Mouse (Mus musculus): Measurements from ENCODE around the gene Tmem158. TPM values are rescaled to one million over a fixed set of nuclear protein-coding genes. Genes with fewer than 3 reads are reported as not detected.

Gene Tmem158
- polyA plus RNA-seq (2014; fragmentation: Nextera tagmentation; extraction: Ambion mirVana) = 30.4 and 37.2 TPM in 2 replicates

DNA sequence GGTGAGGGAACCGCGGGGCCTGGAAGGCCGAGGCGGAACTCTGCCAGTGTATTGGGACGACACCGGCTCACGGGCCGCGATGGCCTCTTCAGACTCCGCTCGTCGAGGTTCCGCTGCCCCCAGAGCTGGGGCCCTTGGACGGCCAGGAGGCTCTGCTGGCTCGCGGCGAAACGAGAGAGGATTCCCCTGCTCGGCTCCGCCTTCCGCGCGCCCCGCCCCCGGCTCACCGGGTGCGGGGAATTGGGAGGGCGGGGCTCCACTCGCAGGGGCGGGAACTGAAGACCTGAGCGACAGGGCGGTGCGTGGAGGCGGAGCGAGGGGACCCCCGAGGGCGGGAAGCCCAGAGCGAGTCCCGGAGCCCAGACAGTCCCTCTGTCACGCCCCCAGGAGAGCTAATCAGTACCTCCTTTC lies at the start of gene Tmem158:
Gene Tmem158, minus strand, starts transcription at position 154 of the 411 bp plus-strand sequence.
- peak within 1 kb of the TSS; percentile 78 for H3K4me3 ChIP-seq (ENCODE audit: low read depth, low read length)
- no peaks in the 10 kb centered on the region for H3K4me1 ChIP-seq (ENCODE audit: control insufficient read depth, insufficient read depth, low read length)
- no peaks in the 10 kb centered on the region for H3K9me3 ChIP-seq (ENCODE audit: control insufficient read depth, low read length)
- no peaks in the 10 kb centered on the region for H3K27me3 ChIP-seq (ENCODE audit: control insufficient read depth, insufficient read depth, low read length)
- H3K27ac ChIP-seq (ENCODE audit: low read depth, low read length) = peak within 1 kb of the TSS; percentile 77
- H3K9ac ChIP-seq (replicated peaks; ENCODE audit: low read depth, low read length) = peak within 1 kb of the TSS; percentile 89
- peak within 1 kb of the TSS; percentile 81 for H3K4me2 ChIP-seq (ENCODE audit: low read depth, low read length)
- ATAC-seq (ENCODE audit: low read depth) = peak; percentile 91
- H3K36me3 ChIP-seq (ENCODE audit: control insufficient read depth, insufficient read depth, low read length) = no peaks in the 10 kb centered on the region
- WGBS = under 1% methylated on average over 30 of the region's 40 CpGs

DNA sequence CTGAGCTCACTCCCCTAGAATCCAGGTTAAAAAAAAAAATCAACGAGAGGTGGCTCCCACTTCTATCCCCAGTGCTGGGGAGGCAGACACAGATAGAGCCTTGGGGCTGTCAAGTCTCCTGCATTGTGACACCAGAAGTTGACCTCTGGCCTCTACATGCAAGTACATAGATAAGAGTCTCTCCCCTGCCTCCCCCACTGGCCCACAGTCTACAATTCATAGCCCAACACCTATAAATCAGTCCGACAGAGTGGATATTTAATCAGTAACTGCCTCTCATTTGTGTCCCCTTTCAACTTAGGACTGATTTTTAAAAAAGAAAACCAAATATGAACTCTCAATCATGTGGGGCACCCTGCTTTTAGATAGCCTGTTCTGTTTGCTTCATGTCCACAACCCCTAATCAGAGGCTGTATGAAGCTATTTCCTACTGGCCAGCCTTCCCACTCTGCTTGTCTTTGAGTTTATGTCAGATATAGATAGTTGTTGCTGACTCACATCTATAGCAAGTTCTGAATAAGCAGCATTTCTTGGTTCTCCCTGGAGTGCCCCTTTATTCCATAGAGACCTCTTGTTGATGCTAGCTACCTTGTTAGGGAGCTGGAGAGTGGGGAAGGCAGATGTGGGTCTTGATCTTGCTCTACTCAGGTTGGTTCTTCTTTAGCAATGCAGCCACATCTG lies 49.3 kb upstream of the Tmem158 start:
- no peaks in the 10 kb centered on the region for H3K36me3 ChIP-seq (ENCODE audit: control insufficient read depth, insufficient read depth, low read length)
- no peaks in the 10 kb centered on the region for H3K4me1 ChIP-seq (ENCODE audit: control insufficient read depth, insufficient read depth, low read length)
- WGBS = 85% methylated on average over 2 of the region's 2 CpGs
- H3K27me3 ChIP-seq (ENCODE audit: control insufficient read depth, insufficient read depth, low read length) = no peaks in the 10 kb centered on the region
- H3K4me3 ChIP-seq (ENCODE audit: low read depth, low read length) = no peak overlapping the region
- no peak overlapping the region for H3K27ac ChIP-seq (ENCODE audit: low read depth, low read length)
- no peak overlapping the region for H3K4me2 ChIP-seq (ENCODE audit: low read depth, low read length)
- ATAC-seq (ENCODE audit: low read depth) = no peak
- H3K9me3 ChIP-seq (ENCODE audit: control insufficient read depth, low read length) = no peaks in the 10 kb centered on the region
- no peak overlapping the region for H3K9ac ChIP-seq (replicated peaks; ENCODE audit: low read depth, low read length)

DNA sequence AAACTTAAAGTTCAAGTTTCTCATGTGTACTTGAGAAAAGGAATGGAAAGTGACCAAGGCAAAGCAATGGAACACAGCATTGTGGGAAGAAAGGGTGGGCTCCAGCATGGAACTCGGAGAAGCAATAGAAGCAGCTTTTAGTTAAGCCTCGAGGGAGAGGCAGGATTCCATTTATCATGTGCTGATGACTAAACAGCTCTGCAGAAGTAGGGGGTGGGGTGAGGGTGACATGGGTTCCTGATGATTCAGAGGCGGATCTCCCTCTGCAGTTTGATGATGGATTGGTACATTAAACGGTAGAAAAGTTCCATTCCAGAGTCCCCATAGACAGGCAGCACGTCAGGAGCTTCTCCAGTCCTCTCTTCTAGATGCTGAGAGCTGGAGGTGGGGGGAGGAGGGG lies 48.5 kb upstream of the Tmem158 start:
- ATAC-seq (ENCODE audit: low read depth) = no peak
- Histone ChIP-seq H3K4me2 (ENCODE audit: low read depth, low read length) (no peak overlapping the region), H3K9me3 (ENCODE audit: control insufficient read depth, low read length) (no peaks in the 10 kb centered on the region), H3K27ac (ENCODE audit: low read depth, low read length) (no peak overlapping the region), H3K36me3 (ENCODE audit: control insufficient read depth, insufficient read depth, low read length) (no peaks in the 10 kb centered on the region), H3K4me1 (ENCODE audit: control insufficient read depth, insufficient read depth, low read length) (no peaks in the 10 kb centered on the region), H3K4me3 (ENCODE audit: low read depth, low read length) (no peak overlapping the region), H3K27me3 (ENCODE audit: control insufficient read depth, insufficient read depth, low read length) (no peaks in the 10 kb centered on the region), H3K9ac (replicated peaks; ENCODE audit: low read depth, low read length) (no peak overlapping the region)
- 48% methylated on average over 5 of the region's 5 CpGs for WGBS

DNA sequence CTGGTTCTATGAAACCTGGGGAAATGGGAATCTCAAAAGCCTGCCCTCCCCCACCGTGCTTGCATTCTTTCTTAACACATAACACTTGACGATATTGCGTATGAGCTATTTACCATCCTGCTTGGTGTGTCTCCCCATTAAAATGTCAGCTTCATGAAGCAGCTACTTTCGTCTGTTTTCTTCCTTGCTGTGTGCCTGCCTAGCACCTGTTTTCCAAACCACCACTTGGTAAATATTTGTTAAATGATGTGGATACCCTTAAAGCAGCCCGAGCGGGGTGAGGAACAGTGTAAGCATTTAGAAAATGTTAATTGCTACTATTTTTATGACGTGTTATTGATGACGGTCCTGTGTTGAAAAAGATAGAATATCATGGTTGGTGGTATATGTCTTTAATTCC lies 44.4 kb upstream of the Tmem158 start:
- no peak for ATAC-seq (ENCODE audit: low read depth)
- WGBS = 85% methylated on average over 8 of the region's 8 CpGs
- Histone ChIP-seq H3K4me1 (ENCODE audit: control insufficient read depth, insufficient read depth, low read length) (no peaks in the 10 kb centered on the region), H3K9ac (replicated peaks; ENCODE audit: low read depth, low read length) (no peak overlapping the region), H3K27me3 (ENCODE audit: control insufficient read depth, insufficient read depth, low read length) (no peaks in the 10 kb centered on the region), H3K4me3 (ENCODE audit: low read depth, low read length) (no peak overlapping the region), H3K27ac (ENCODE audit: low read depth, low read length) (no peak overlapping the region), H3K36me3 (ENCODE audit: control insufficient read depth, insufficient read depth, low read length) (no peaks in the 10 kb centered on the region), H3K9me3 (ENCODE audit: control insufficient read depth, low read length) (no peaks in the 10 kb centered on the region), H3K4me2 (ENCODE audit: low read depth, low read length) (no peak overlapping the region)

DNA sequence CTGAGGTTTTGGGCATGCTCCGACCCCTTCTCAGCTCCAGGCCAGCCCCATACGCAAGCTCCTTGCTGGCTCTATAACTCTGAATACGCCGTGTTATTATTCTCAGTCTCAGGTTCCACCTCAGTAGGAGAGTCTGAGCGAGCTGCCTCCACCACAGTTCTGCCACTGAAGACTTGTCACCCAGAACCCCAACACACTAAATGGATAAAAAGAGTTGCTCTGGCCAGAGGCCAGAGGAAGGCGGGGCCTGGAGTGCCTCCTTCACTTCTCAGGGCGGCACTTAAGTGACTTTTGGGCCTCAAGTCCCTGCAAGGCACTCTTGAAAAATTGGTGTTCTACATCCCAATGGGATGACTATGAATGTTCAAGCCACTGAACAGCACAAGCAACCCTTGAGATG lies 43.4 kb upstream of the Tmem158 start:
- Histone ChIP-seq H3K27me3 (ENCODE audit: control insufficient read depth, insufficient read depth, low read length) (no peaks in the 10 kb centered on the region), H3K9ac (replicated peaks; ENCODE audit: low read depth, low read length) (no peak overlapping the region), H3K9me3 (ENCODE audit: control insufficient read depth, low read length) (no peaks in the 10 kb centered on the region), H3K4me2 (ENCODE audit: low read depth, low read length) (no peak overlapping the region), H3K4me1 (ENCODE audit: control insufficient read depth, insufficient read depth, low read length) (no peaks in the 10 kb centered on the region), H3K27ac (ENCODE audit: low read depth, low read length) (no peak overlapping the region), H3K36me3 (ENCODE audit: control insufficient read depth, insufficient read depth, low read length) (no peaks in the 10 kb centered on the region), H3K4me3 (ENCODE audit: low read depth, low read length) (no peak overlapping the region)
- 90% methylated on average over 7 of the region's 7 CpGs for WGBS
- ATAC-seq (ENCODE audit: low read depth) = no peak

DNA sequence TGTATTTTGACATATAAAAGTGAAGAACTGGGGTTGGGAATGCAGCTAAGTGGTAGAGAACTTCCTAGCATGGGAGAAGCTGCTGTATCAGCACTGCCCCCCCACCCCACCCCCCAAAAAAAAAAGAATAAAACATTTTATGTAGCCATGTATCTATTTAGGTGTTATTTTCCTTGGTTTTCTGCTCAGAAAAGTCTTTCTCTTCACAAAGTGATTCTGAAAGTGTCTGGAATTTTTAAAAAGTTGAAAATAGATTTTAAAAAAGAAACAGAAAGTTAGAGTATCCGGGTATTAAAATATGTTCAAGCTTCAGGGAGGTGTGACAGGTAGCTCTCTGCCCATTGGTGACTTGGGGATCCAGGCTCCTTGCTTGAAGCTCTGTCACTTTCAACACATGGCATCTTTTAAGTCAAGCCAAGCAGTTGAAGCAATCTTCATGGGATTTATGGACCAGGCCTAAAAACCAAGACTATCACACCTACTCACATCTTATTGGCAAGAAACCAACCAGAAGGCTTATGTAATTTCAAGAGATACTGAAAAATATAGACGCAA lies 42.3 kb upstream of the Tmem158 start:
- ATAC-seq (ENCODE audit: low read depth) = no peak
- H3K27ac ChIP-seq (ENCODE audit: low read depth, low read length) = no peak overlapping the region
- no peak overlapping the region for H3K9ac ChIP-seq (replicated peaks; ENCODE audit: low read depth, low read length)
- WGBS = 91% methylated on average over 2 of the region's 2 CpGs
- H3K27me3 ChIP-seq (ENCODE audit: control insufficient read depth, insufficient read depth, low read length) = no peaks in the 10 kb centered on the region
- H3K9me3 ChIP-seq (ENCODE audit: control insufficient read depth, low read length) = no peaks in the 10 kb centered on the region
- H3K4me1 ChIP-seq (ENCODE audit: control insufficient read depth, insufficient read depth, low read length) = no peaks in the 10 kb centered on the region
- no peak overlapping the region for H3K4me3 ChIP-seq (ENCODE audit: low read depth, low read length)
- no peaks in the 10 kb centered on the region for H3K36me3 ChIP-seq (ENCODE audit: control insufficient read depth, insufficient read depth, low read length)
- no peak overlapping the region for H3K4me2 ChIP-seq (ENCODE audit: low read depth, low read length)

DNA sequence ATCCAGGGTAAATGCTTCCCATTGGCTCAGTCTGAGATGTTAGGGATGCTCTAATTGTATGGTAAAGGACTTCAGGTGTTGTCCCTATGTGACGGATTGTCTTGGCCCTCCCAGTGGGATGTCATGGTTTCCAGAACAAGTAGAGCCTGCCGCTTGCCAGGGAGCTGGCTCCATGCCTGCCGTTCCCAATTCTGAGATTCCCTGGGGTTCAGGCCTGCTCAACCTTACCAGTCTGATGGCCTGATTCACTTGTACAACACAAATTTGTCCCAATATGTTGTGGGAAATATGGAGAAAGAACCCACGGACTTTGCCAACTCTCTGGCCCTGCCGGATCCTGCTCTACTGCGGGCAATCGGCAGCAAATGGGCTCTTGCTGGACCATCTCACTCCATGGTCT lies 37.3 kb upstream of the Tmem158 start:
- Histone ChIP-seq H3K4me2 (ENCODE audit: low read depth, low read length) (no peak overlapping the region), H3K36me3 (ENCODE audit: control insufficient read depth, insufficient read depth, low read length) (no peaks in the 10 kb centered on the region), H3K9me3 (ENCODE audit: control insufficient read depth, low read length) (no peaks in the 10 kb centered on the region), H3K9ac (replicated peaks; ENCODE audit: low read depth, low read length) (no peak overlapping the region; the same call in 1 of the 2 replicates), H3K27me3 (ENCODE audit: control insufficient read depth, insufficient read depth, low read length) (no peaks in the 10 kb centered on the region), H3K4me3 (ENCODE audit: low read depth, low read length) (no peak overlapping the region), H3K4me1 (ENCODE audit: control insufficient read depth, insufficient read depth, low read length) (no peaks in the 10 kb centered on the region), H3K27ac (ENCODE audit: low read depth, low read length) (no peak overlapping the region)
- WGBS = 84% methylated on average over 7 of the region's 7 CpGs
- ATAC-seq (ENCODE audit: low read depth) = no peak

DNA sequence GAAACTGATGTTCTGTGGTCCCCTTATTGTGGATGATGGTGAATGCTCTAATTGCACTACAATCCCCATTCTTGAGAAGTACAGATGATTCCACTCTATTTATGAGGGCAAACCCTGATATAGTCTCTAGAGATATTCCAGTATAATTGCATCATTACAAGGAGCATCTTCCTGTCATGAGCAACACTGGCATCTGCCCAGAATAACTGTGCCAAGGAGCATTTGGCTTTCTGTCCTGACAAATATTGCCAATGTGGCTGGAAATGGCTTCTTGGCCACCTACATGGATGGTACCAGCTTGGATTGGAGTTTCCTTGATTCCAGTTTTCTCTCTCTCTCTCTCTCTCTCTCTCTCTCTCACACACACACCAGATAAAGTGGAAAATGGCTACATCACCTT lies 35.7 kb upstream of the Tmem158 start:
- no peaks in the 10 kb centered on the region for H3K9me3 ChIP-seq (ENCODE audit: control insufficient read depth, low read length)
- no peaks in the 10 kb centered on the region for H3K27me3 ChIP-seq (ENCODE audit: control insufficient read depth, insufficient read depth, low read length)
- H3K27ac ChIP-seq (ENCODE audit: low read depth, low read length) = no peak overlapping the region
- H3K4me1 ChIP-seq (ENCODE audit: control insufficient read depth, insufficient read depth, low read length) = no peaks in the 10 kb centered on the region
- no peaks in the 10 kb centered on the region for H3K36me3 ChIP-seq (ENCODE audit: control insufficient read depth, insufficient read depth, low read length)
- no peak overlapping the region for H3K4me3 ChIP-seq (ENCODE audit: low read depth, low read length)
- ATAC-seq (ENCODE audit: low read depth) = no peak
- no peak overlapping the region for H3K4me2 ChIP-seq (ENCODE audit: low read depth, low read length)
- no peak overlapping the region for H3K9ac ChIP-seq (replicated peaks; ENCODE audit: low read depth, low read length)

DNA sequence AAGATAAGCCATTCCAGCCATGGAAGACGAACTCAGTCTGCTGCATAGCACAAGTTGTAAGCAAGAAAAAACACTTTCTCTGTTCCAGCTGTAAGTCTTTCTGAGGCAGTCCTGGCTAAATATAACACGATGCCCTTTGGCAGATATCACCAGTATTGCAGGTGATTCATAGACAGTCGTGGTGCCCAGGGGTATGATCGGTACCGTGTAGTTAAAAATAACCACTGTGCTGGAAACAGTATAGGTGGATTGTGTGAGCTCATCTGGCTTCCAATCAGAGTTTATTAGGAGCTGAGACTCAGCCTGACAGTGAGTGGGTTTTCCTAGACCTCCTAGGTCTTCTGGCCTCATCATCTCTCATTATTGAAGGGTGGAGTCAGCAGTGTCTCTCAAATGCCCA lies 34.0 kb upstream of the Tmem158 start:
- Histone ChIP-seq H3K27ac (ENCODE audit: low read depth, low read length) (no peak overlapping the region), H3K4me1 (ENCODE audit: control insufficient read depth, insufficient read depth, low read length) (no peaks in the 10 kb centered on the region), H3K27me3 (ENCODE audit: control insufficient read depth, insufficient read depth, low read length) (no peaks in the 10 kb centered on the region), H3K4me3 (ENCODE audit: low read depth, low read length) (no peak overlapping the region), H3K9ac (replicated peaks; ENCODE audit: low read depth, low read length) (no peak overlapping the region), H3K9me3 (ENCODE audit: control insufficient read depth, low read length) (no peaks in the 10 kb centered on the region), H3K4me2 (ENCODE audit: low read depth, low read length) (no peak overlapping the region), H3K36me3 (ENCODE audit: control insufficient read depth, insufficient read depth, low read length) (no peaks in the 10 kb centered on the region)
- WGBS = 77% methylated on average over 5 of the region's 5 CpGs
- no peak for ATAC-seq (ENCODE audit: low read depth)

All from neural tube, embryonic 14.5 days (tissue).